Mouse (Mus musculus): ENCODE data around the gene Pigk.

GRCm38 (mm10) chr3:152872054-152872453 lies 158.2 kb downstream of the Pigk start:
- no peak for TF ChIP-seq CTCF (IDR thresholded peaks at IDR 0.05; ENCODE audit: low read depth, low read length)
- TF ChIP-seq POLR2AphosphoS5 (IDR thresholded peaks at IDR 0.05; ENCODE audit: insufficient replicate concordance, low read depth, low read length) = no peak
- no peak for TF ChIP-seq TAL1 (conservative IDR thresholded peaks at IDR 0.05; ENCODE audit: low read depth, low read length)
- TF ChIP-seq GATA2 (IDR thresholded peaks at IDR 0.05; ENCODE audit: borderline replicate concordance, low read depth, low read length) = no peak

Measured in G1E (cell line).